Mouse (Mus musculus) cerebellum, adult 9-11 months (tissue): ENCODE measurements at regions not wholly inside any gene's neighbourhood (a gene's known extent, or its start where the extent isn't known, plus 50 kb on each side); places are given as distances from the start of the nearest gene placed in this dataset.
"Not testable (repeated sequence)": the region's sequence is repeated elsewhere in the genome, so short reads cannot be mapped to it uniquely, and the experiment has no call there.

Experiments used
- DNase-seq: peaks from one replicate; pipeline ENCODE4 v3.0.0; 2022

- DNase-seq = no peak
Measured at GRCm38 (mm10) chr10:8136662-8137061, 180.6 kb upstream of the Tab2 start.

GRCm38 (mm10) chr10:8135272-8135671 lies 179.2 kb upstream of the Tab2 start:
- DNase-seq = no peak

- DNase-seq = no peak
Measured at GRCm38 (mm10) chr10:8134398-8134797, 178.4 kb upstream of the Tab2 start.

DNA sequence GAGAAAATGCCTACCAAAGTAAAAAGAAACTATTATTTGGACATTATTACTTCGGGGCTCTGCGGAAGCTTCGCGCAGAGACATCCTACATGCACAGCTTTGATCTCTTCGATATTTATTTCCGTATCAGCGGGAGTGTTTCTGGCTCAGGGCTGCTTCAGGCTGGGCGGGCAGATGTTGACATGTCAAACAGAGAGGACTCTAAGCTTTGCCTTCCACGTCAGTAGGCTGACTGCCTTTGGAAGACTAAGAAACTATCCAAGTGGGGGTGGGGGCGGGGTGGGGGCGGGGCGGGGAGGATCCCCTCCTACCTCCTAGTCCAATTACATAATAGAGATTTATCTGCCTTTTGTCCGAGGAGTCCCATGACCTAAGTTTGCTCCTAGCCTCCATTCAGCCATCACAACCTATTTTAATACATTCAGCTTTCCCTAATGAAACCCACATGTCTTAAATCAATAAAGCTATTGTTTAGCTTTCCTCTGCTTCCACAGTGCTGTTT lies 177.5 kb upstream of the Tab2 start:
- DNase-seq = no peak

DNA sequence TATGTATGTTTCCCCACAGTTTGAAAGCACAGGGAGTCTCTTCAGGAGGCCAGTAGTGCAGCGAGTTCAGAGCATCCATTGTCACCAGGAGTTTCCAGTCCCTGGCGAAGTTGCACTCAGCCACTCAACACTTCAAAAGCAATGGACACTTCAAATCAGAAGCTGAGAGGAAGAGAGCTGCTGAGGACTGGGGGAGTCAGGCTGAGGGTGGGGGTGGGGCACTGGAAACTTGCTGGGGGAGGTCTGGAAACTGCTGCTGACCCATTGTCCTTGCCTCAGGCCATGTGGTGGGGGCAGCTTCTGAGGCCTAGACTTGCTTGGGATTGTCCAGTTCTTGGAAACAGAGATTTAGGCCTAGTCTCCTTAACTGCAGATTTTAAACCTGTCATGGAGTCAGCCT lies 176.8 kb upstream of the Tab2 start:
- no peak for DNase-seq

GRCm38 (mm10) chr10:8130472-8131241 lies 174.6 kb upstream of the Tab2 start:
- no peak for DNase-seq

GRCm38 (mm10) chr10:8130057-8130456 lies 174.0 kb upstream of the Tab2 start:
- DNase-seq = no peak

DNA sequence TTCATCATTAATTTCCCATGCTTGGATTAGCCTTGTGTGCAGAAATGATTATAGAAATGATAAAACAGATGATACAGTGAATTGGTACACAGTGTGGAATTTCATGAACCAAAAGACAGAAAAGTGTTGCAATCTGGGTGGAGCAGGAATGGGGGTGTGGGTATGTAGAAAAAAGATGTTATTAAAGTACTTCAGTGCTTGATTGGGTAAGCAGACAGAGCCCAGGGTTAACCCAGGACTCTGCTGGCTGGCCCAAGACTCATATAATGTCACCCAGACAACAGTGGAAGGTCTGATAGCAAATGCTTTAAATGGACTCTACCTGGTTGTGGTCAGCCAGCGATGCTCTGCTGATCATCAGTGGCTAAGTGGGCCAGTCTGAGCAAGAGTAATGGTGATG lies 168.1 kb upstream of the Tab2 start:
- DNase-seq = no peak

- DNase-seq = no peak
Measured at GRCm38 (mm10) chr10:8121895-8122294, 165.9 kb upstream of the Tab2 start.

DNA sequence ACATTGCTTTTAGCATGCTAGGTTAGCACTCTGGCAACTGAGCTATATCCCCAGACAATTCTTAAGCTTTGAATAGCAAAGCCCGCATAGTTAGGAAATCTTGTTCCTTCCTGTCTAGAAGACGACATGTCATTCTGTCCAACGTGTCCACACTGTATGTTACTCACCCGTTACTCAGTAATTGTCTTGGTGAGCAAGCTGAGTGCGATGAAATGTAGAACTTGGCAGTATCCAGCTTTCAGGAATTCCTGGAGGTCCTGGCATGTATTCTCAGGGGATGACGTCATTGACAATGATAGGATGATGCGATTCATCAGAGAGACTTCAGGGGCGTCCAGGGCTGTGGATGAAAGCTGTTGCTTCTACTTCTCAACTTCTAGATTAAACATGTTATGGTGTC lies 160.8 kb upstream of the Tab2 start:
- no peak for DNase-seq

GRCm38 (mm10) chr10:8114932-8115331 lies 158.9 kb upstream of the Tab2 start:
- not testable (repeated sequence) for DNase-seq

DNA sequence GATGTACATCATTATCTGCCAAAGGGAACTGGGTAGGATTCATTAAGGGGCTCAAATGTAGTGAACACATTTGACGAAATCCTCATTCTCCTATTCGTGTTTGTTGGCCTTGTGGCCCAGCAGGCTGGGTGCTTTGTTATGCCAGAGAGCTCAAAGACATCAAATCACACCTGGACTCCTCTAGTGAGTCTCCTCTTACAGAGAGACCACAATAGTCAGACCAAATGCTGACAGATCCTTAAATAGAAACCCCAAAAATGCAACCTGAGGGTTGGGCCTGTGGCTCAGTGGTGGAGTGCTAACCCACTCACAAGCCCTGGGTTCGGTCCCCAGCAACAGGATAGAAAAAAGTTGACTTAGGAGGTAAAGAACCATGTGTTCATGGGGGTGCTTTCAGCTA lies 158.5 kb upstream of the Tab2 start:
- DNase-seq = no peak

- DNase-seq = no peak
Measured at GRCm38 (mm10) chr10:8100489-8100888, 144.5 kb upstream of the Tab2 start.

GRCm38 (mm10) chr10:8095924-8096323 lies 139.9 kb upstream of the Tab2 start:
- no peak for DNase-seq

- DNase-seq = no peak
Measured at GRCm38 (mm10) chr10:8095206-8095605, 139.2 kb upstream of the Tab2 start.

GRCm38 (mm10) chr10:8091871-8092552 lies 136.0 kb upstream of the Tab2 start:
- no peak for DNase-seq

- DNase-seq = no peak
Measured at GRCm38 (mm10) chr10:8089296-8089695, 133.3 kb upstream of the Tab2 start.

DNA sequence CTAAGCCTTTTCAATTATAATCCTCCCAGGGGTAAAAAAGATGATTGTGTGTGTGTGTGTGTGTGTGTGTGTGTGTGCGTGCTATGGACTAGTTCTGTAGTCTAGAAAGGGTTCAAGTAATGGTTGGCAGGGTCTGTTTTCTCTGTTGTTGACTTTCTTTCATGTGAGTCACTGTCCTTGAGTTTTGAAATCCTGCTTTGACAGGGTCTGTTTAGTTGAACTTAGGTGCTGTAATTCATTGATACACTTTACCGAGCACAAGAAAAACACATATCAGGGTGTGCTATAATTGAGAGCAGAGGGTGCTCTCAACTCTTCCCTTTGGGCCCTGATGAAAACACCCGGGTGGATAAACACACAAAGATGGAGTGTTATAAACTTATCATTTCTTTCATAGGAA lies 132.7 kb upstream of the Tab2 start:
- DNase-seq = no peak

GRCm38 (mm10) chr10:8088321-8088720 lies 132.3 kb upstream of the Tab2 start:
- DNase-seq = no peak

GRCm38 (mm10) chr10:8087106-8087505 lies 131.1 kb upstream of the Tab2 start:
- no peak for DNase-seq

DNA sequence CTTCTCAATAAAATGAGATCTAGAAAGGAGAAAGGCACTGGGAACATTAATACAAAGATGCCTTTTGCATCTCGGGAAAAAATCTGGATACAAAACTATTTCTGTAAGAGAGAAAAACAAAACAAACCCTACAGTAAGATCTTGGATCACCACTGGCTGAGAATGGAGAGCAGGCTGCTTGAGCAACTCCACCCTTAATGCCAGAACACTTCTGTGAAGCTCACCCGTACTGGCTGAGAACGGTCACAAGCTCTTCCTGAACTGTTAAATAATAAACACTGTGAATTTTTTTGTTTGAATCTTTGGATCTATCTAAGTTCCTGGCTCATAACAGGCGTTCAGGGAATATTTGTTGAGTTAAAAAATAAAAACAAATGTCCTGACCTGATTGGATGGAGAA lies 130.4 kb upstream of the Tab2 start:
- no peak for DNase-seq

- DNase-seq = no peak
Measured at GRCm38 (mm10) chr10:8077904-8078811, 122.1 kb upstream of the Tab2 start.

GRCm38 (mm10) chr10:8072463-8072862 lies 116.4 kb upstream of the Tab2 start:
- no peak for DNase-seq
